Mouse (Mus musculus) spleen, adult 12 weeks (tissue): ENCODE data around the gene Gm21891.
"Not testable (repeated sequence)": the region's sequence is repeated elsewhere in the genome, so short reads cannot be mapped to it uniquely, and the experiment has no call there.

Experiments
- DNase-seq: peaks from one replicate; pipeline ENCODE4 v3.0.0; 2022; ENCODE audit warnings: low spot score

Gene Gm21891

DNA sequence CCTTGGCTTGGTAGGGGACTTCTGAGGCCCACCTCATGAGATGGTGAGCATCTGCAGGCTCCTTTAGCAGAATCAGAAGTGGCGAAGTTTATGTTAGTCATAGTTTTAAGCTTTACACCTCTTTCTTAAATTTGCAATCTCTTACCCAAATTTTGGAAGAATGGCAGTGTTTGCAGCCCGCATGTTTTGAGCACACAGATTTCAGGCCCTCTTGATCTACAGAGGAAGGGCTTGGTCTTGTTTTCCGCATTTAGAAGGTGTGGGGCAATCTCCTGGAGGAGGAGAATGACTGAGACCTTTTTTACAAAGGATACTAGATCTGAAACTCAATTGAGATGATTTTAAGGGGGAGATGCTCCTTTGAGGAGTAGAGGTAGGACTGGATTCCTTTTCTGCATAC, at the start of gene Gm21891:
Gene Gm21891 (minus strand): TSS at position 101 of the 400 bp plus-strand sequence.
- DNase-seq, result not testable (repeated sequence)

DNA sequence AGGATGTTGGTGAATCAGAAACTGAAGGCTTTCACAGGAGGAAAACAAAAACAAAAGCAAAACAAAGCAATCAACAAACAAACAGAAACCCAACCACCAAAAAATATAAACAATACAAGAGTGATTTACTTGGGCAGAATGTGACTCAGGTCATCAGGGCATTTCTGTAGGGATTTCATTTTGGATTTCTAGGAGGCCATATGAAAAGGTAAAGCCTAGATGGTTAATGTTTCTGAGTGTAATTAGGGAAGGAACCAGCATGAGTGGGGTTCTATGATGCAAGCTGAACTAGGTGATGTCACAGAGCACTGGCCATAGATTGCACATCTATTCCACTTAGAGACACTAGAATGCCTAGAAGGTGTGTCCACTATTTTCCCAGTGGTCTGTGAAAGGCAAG, 28.4 kb upstream of the Gm21891 start, which contains the start of gene Gm21425:
Gene Gm21425 (plus strand): TSS at position 301 of the 400 bp plus-strand sequence.
- DNase-seq, result not testable (repeated sequence)
